Comparison of ENCODE assay signal across 21 mouse cellular contexts in the genomic region with DNA sequence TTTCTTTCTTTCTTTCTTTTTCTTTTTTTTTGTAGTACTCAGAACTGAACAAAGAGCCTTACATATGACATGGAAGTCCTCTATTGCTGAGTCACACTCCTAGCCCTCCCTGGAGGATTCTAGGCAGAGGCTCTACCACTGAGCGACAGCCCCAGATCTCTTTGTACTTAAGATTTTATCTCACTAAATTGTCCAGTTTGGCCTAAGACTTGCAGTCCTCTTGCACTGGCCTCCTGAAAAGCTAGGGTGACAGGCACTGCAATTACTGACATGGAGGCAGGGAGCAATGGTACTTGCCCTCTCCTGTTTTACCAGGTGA. TPM values are rescaled to one million over a fixed set of nuclear protein-coding genes. Genes with fewer than 3 reads are reported as not detected.
DNase-seq lines count a peak whose midpoint lies in the region; ATAC-seq and TF ChIP-seq lines count a peak whose summit lies in the region.
"Had no signal": no experiment of that assay in that cellular context is flagged by ENCODE, and none has a peak within 500 bp of the region (broad histone marks: within the 10 kb centered on the region; RNA-seq: fewer than 3 reads in every experiment).

No protein-coding gene starts in this region.

- H3K4me2 ChIP-seq in forebrain, embryonic 13.5 days: no peak overlapping the region
- no peak overlapping the region for H3K4me2 ChIP-seq in forebrain, embryonic 11.5 days (ENCODE audit: low read depth, low read length, severe bottlenecking)
- H3K4me2 ChIP-seq in midbrain, postnatal 0 days (ENCODE audit: low read depth, low read length, poor library complexity, severe bottlenecking): no peak overlapping the region
- H3K4me2 ChIP-seq in midbrain, embryonic 12.5 days (replicated peaks): no peak overlapping the region
- H3K4me2 ChIP-seq in neural tube, embryonic 15.5 days: no peak overlapping the region
- H3K4me2 ChIP-seq: heart, embryonic 15.5 days; limb, embryonic 13.5 days; liver, embryonic 15.5 days had no signal

- ATAC-seq in forebrain, embryonic 13.5 days: no peak
- ATAC-seq in forebrain, embryonic 11.5 days (replicated peaks; ENCODE audit: low FRiP score): no peak
- ATAC-seq in midbrain, postnatal 0 days (ENCODE audit: low FRiP score): no peak
- no peak for ATAC-seq in midbrain, embryonic 12.5 days (ENCODE audit: low FRiP score, low read depth)
- ATAC-seq in neural tube, embryonic 15.5 days (ENCODE audit: low FRiP score): no peak

- H3K36me3 ChIP-seq in forebrain, embryonic 13.5 days (ENCODE audit: poor library complexity, severe bottlenecking): peaks cover 49% of the 10 kb centered on the region
- H3K36me3 ChIP-seq in forebrain, embryonic 11.5 days (ENCODE audit: control insufficient read depth, insufficient read depth, low read length): no peaks in the 10 kb centered on the region; the same call in 1 of the 2 replicates
- H3K36me3 ChIP-seq in midbrain, embryonic 10.5 days: peaks cover 50% of the 10 kb centered on the region
- peaks cover 47% of the 10 kb centered on the region for H3K36me3 ChIP-seq in midbrain, postnatal 0 days (ENCODE audit: insufficient read depth, low read length)
- peaks cover 41% of the 10 kb centered on the region for H3K36me3 ChIP-seq in midbrain, embryonic 12.5 days
- H3K36me3 ChIP-seq in neural tube, embryonic 15.5 days: peaks cover 55% of the 10 kb centered on the region
- H3K36me3 ChIP-seq: liver, embryonic 15.5 days had no signal

- H3K4me1 ChIP-seq in forebrain, embryonic 13.5 days: peaks cover 30% of the 10 kb centered on the region
- H3K4me1 ChIP-seq in forebrain, embryonic 11.5 days (replicated peaks; ENCODE audit: control insufficient read depth, insufficient read depth, low read length): peaks cover 16% of the 10 kb centered on the region
- H3K4me1 ChIP-seq in midbrain, embryonic 10.5 days: peaks cover 43% of the 10 kb centered on the region
- 0 out of 2 replicates have a peak, but pooled peaks cover 4% of the 10 kb centered on the region for H3K4me1 ChIP-seq in midbrain, postnatal 0 days (ENCODE audit: insufficient read depth, low read length)
- peaks cover 32% of the 10 kb centered on the region for H3K4me1 ChIP-seq in midbrain, embryonic 12.5 days
- H3K4me1 ChIP-seq in neural tube, embryonic 15.5 days: peaks cover 30% of the 10 kb centered on the region

- H3K9ac ChIP-seq in forebrain, embryonic 13.5 days: no peak overlapping the region
- no peak overlapping the region for H3K9ac ChIP-seq in forebrain, embryonic 11.5 days (ENCODE audit: low read length)
- no peak overlapping the region for H3K9ac ChIP-seq in midbrain, postnatal 0 days (replicated peaks; ENCODE audit: low read length, poor library complexity, severe bottlenecking)
- no peak overlapping the region for H3K9ac ChIP-seq in midbrain, embryonic 12.5 days (replicated peaks)
- H3K9ac ChIP-seq in neural tube, embryonic 15.5 days (replicated peaks): no peak overlapping the region
- H3K9ac ChIP-seq: heart, embryonic 15.5 days; limb, embryonic 13.5 days; liver, embryonic 15.5 days had no signal

- DNase-seq in forebrain, embryonic 11.5 days (ENCODE audit: low spot score): no peak
- no peak for DNase-seq in midbrain, embryonic 10.5 days (ENCODE audit: low spot score)
- no peak for DNase-seq in midbrain, postnatal 0 days (ENCODE audit: low spot score)
- DNase-seq in cerebellum, adult 11 months: no peak
- no peak for DNase-seq in right cerebral cortex, adult 18-20 months
- DNase-seq: adrenal gland, adult 2 months; cerebellum, postnatal 25 days; heart, adult 18-20 months; kidney, adult 2 months; kidney, postnatal 14 days; right cerebral cortex, postnatal 14 days; thymus, postnatal 36 days had no signal

- H3K27me3 ChIP-seq in forebrain, embryonic 13.5 days: no peaks in the 10 kb centered on the region
- no peaks in the 10 kb centered on the region for H3K27me3 ChIP-seq in forebrain, embryonic 11.5 days (ENCODE audit: control insufficient read depth, insufficient read depth, low read length)
- H3K27me3 ChIP-seq in midbrain, embryonic 10.5 days (ENCODE audit: low read depth, poor library complexity, severe bottlenecking): no peaks in the 10 kb centered on the region
- H3K27me3 ChIP-seq in midbrain, postnatal 0 days (ENCODE audit: insufficient read depth, low read length): no peaks in the 10 kb centered on the region
- H3K27me3 ChIP-seq in midbrain, embryonic 12.5 days: no peaks in the 10 kb centered on the region
- no peaks in the 10 kb centered on the region for H3K27me3 ChIP-seq in neural tube, embryonic 15.5 days (replicated peaks)
- H3K27me3 ChIP-seq: CH12.LX; heart, embryonic 15.5 days; limb, embryonic 13.5 days; liver, embryonic 15.5 days had no signal

- peak overlapping the region; percentile 66 for H3K27ac ChIP-seq in forebrain, embryonic 13.5 days
- H3K27ac ChIP-seq in forebrain, embryonic 11.5 days (ENCODE audit: low read depth, low read length): no peak overlapping the region
- H3K27ac ChIP-seq in midbrain, embryonic 10.5 days (replicated peaks): peak overlapping the region; percentile 71
- no peak overlapping the region for H3K27ac ChIP-seq in midbrain, postnatal 0 days (ENCODE audit: low read depth, low read length)
- H3K27ac ChIP-seq in midbrain, embryonic 12.5 days (replicated peaks): peak overlapping the region; percentile 66; the same call in 1 of the 2 replicates
- H3K27ac ChIP-seq in neural tube, embryonic 15.5 days (replicated peaks): peak overlapping the region; percentile 72; the same call in 1 of the 2 replicates
- H3K27ac ChIP-seq: heart, embryonic 15.5 days; limb, embryonic 13.5 days; liver, embryonic 15.5 days; macrophage had no signal

- TF ChIP-seq CTCF in midbrain, postnatal 0 days (IDR thresholded peaks at IDR 0.05): no peak

- no peak overlapping the region for H3K4me3 ChIP-seq in forebrain, embryonic 13.5 days
- no peak overlapping the region for H3K4me3 ChIP-seq in forebrain, embryonic 11.5 days (ENCODE audit: low read depth, low read length)
- H3K4me3 ChIP-seq in midbrain, embryonic 10.5 days: no peak overlapping the region
- H3K4me3 ChIP-seq in midbrain, postnatal 0 days (ENCODE audit: low read depth, low read length): no peak overlapping the region
- H3K4me3 ChIP-seq in midbrain, embryonic 12.5 days: no peak overlapping the region
- H3K4me3 ChIP-seq in neural tube, embryonic 15.5 days (replicated peaks): no peak overlapping the region
- H3K4me3 ChIP-seq: heart, embryonic 15.5 days; limb, embryonic 13.5 days; liver, embryonic 15.5 days; myocyte had no signal

- WGBS in forebrain, embryonic 13.5 days: 91% methylated on average over 1 of the region's 1 CpGs
- WGBS in forebrain, embryonic 11.5 days: 86% methylated on average over 1 of the region's 1 CpGs
- 97% methylated on average over 1 of the region's 1 CpGs for WGBS in midbrain, embryonic 10.5 days
- 67% methylated on average over 1 of the region's 1 CpGs for WGBS in midbrain, postnatal 0 days
- 79% methylated on average over 1 of the region's 1 CpGs for WGBS in midbrain, embryonic 12.5 days
- WGBS in neural tube, embryonic 15.5 days: 56% methylated on average over 1 of the region's 1 CpGs

- H3K9me3 ChIP-seq in forebrain, embryonic 13.5 days (replicated peaks): no peaks in the 10 kb centered on the region
- H3K9me3 ChIP-seq in forebrain, embryonic 11.5 days (ENCODE audit: control insufficient read depth, low read length): no peaks in the 10 kb centered on the region
- no peaks in the 10 kb centered on the region for H3K9me3 ChIP-seq in midbrain, embryonic 10.5 days (replicated peaks)
- H3K9me3 ChIP-seq in midbrain, postnatal 0 days (ENCODE audit: low read length): no peaks in the 10 kb centered on the region
- H3K9me3 ChIP-seq in midbrain, embryonic 12.5 days: no peaks in the 10 kb centered on the region
- H3K9me3 ChIP-seq in neural tube, embryonic 15.5 days (replicated peaks): no peaks in the 10 kb centered on the region
- H3K9me3 ChIP-seq: heart, embryonic 15.5 days; limb, embryonic 13.5 days; liver, embryonic 15.5 days had no signal

RNA-seq across cellular contexts. Expression of a gene that starts 16.2 kb away (rescaled TPM):
- polyA plus RNA-seq in forebrain, embryonic 13.5 days (2015; fragmentation: Nextera tagmentation; extraction: Ambion mirVana): 13.8 and 14.1 TPM in 2 replicates
- 11.2 and 11.8 TPM in 2 replicates for polyA plus RNA-seq in forebrain, embryonic 11.5 days (2014; fragmentation: Nextera tagmentation; extraction: Ambion mirVana)
- polyA plus RNA-seq in midbrain, embryonic 10.5 days (2016; fragmentation: Nextera tagmentation; extraction: Ambion mirVana): 8.0 and 9.8 TPM in 2 replicates
- total RNA-seq in midbrain, postnatal 0 days (2014; rRNA removed): 72.9 and 76.5 TPM in 2 replicates
- polyA plus RNA-seq in midbrain, postnatal 0 days (2015; fragmentation: Nextera tagmentation; extraction: Ambion mirVana): 15.5 and 16.7 TPM in 2 replicates
- polyA plus RNA-seq in midbrain, embryonic 12.5 days (2016; fragmentation: Nextera tagmentation; extraction: Ambion mirVana): 16.7 and 17.7 TPM in 2 replicates
- polyA plus RNA-seq in neural tube, embryonic 15.5 days (2015; fragmentation: Nextera tagmentation; extraction: Ambion mirVana): 22.7 and 27.1 TPM in 2 replicates

RNA-seq across cellular contexts. Expression of a gene that starts 32.9 kb away (rescaled TPM):
- 402 and 441 TPM in 2 replicates for polyA plus RNA-seq in forebrain, embryonic 13.5 days (2015; fragmentation: Nextera tagmentation; extraction: Ambion mirVana)
- polyA plus RNA-seq in forebrain, embryonic 11.5 days (2014; fragmentation: Nextera tagmentation; extraction: Ambion mirVana): 493 and 540 TPM in 2 replicates
- polyA plus RNA-seq in midbrain, embryonic 10.5 days (2016; fragmentation: Nextera tagmentation; extraction: Ambion mirVana): 537 and 556 TPM in 2 replicates
- total RNA-seq in midbrain, postnatal 0 days (2014; rRNA removed): 424 and 435 TPM in 2 replicates
- polyA plus RNA-seq in midbrain, postnatal 0 days (2015; fragmentation: Nextera tagmentation; extraction: Ambion mirVana): 302 and 311 TPM in 2 replicates
- 441 and 455 TPM in 2 replicates for polyA plus RNA-seq in midbrain, embryonic 12.5 days (2016; fragmentation: Nextera tagmentation; extraction: Ambion mirVana)
- polyA plus RNA-seq in neural tube, embryonic 15.5 days (2015; fragmentation: Nextera tagmentation; extraction: Ambion mirVana): 317 and 361 TPM in 2 replicates

RNA-seq across cellular contexts. Expression of a gene that starts 57.3 kb away (rescaled TPM):
- 3.4 and 5.3 TPM in 2 replicates for polyA plus RNA-seq in forebrain, embryonic 13.5 days (2015; fragmentation: Nextera tagmentation; extraction: Ambion mirVana)
- 2.2 and 3.8 TPM in 2 replicates for polyA plus RNA-seq in forebrain, embryonic 11.5 days (2014; fragmentation: Nextera tagmentation; extraction: Ambion mirVana)
- polyA plus RNA-seq in midbrain, embryonic 10.5 days (2016; fragmentation: Nextera tagmentation; extraction: Ambion mirVana): 3.6 and 4.6 TPM in 2 replicates
- 0.44 and 2.8 TPM in 2 replicates for total RNA-seq in midbrain, postnatal 0 days (2014; rRNA removed)
- 1.6 and 2.2 TPM in 2 replicates for polyA plus RNA-seq in midbrain, postnatal 0 days (2015; fragmentation: Nextera tagmentation; extraction: Ambion mirVana)
- polyA plus RNA-seq in midbrain, embryonic 12.5 days (2016; fragmentation: Nextera tagmentation; extraction: Ambion mirVana): 3.4 and 3.6 TPM in 2 replicates
- polyA plus RNA-seq in neural tube, embryonic 15.5 days (2015; fragmentation: Nextera tagmentation; extraction: Ambion mirVana): 3.4 and 3.9 TPM in 2 replicates

Comparison
In these comparisons a context has a peak if more than half of its experiments do, and no peak if none do; other contexts are left out.
1. H3K27ac ChIP-seq: peak in forebrain, embryonic 13.5 days (single experiment), midbrain, embryonic 10.5 days (single experiment), midbrain, embryonic 12.5 days (single experiment) and neural tube, embryonic 15.5 days (single experiment); none in forebrain, embryonic 11.5 days (single experiment) and midbrain, postnatal 0 days (single experiment).